Mouse (Mus musculus) embryonic fibroblast, embryonic 13.5 days (primary cell): ENCODE results near the gene BC005537.

Experiments used
- CTCF ChIP-seq: IDR thresholded peaks from 2 replicates; pipeline ENCODE4 v1.5.1; 2011; ENCODE audit warnings: mild to moderate bottlenecking, control low read depth, low read length, moderate library complexity, borderline replicate concordance; ENCODE audit not compliant: insufficient read depth
- POLR2A ChIP-seq: IDR thresholded peaks from 2 replicates; pipeline ENCODE4 v1.6.1; 2011; ENCODE audit warnings: low read depth, mild to moderate bottlenecking, control low read depth, low read length, moderate library complexity

DNA sequence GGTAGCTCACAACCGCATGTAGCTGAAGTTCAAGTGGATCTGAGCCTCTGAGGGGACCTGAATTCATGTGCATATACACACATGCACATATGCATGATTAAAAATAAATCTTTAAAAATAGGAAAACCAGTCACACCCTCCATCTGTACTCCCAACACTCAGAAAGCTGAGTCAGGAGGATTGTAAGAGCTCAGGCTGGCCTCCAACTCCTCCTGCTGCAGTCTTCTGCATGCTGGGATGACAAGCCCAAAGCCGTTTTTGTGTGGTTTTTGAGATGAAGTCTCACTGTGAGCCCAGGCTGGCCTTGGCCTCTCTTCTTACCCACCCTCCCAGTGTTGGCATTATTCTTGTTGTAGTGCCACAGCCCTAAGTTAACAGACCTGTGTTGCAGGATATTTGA, 23.4 kb upstream of the BC005537 start:
- TF ChIP-seq CTCF (no peak), POLR2A (no peak)
